In the genomic region with DNA sequence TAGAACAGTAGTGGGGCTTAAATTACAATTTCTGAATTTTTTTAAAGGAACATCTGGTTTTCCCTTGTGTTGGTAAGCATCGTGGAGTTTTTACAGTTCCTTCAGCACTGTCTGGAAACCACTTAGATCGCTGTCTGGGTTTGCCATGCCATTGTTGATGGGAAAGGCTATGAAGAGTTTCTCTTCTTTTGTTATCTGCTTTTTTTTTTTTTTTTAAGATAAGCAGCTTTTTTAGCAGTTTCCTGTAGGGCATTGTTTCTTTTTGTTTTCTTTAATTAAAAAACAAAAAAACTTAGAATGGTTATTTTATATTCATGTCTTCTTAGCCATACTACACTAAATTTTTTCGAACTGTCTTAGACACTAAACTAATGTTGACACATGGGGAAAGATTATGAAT, we compare ENCODE assay signal across 28 mouse cellular contexts.
"Had no signal": no experiment of that assay in that cellular context is flagged by ENCODE, and none has a peak within 500 bp of the region (broad histone marks: within the 10 kb centered on the region; RNA-seq: fewer than 3 reads in every experiment).

No protein-coding gene starts in this region.

- H3K27ac ChIP-seq: limb, embryonic 10.5 days; limb, embryonic 12.5 days; limb, embryonic 13.5 days; limb, embryonic 15.5 days; liver, embryonic 12.5 days; liver, embryonic 13.5 days; liver, embryonic 14.5 days; liver, embryonic 15.5 days; lung, embryonic 15.5 days; macrophage; midbrain, embryonic 10.5 days; midbrain, embryonic 12.5 days; midbrain, embryonic 13.5 days; midbrain, embryonic 15.5 days; neural tube, embryonic 12.5 days had no signal

- H3K9me3 ChIP-seq: limb, embryonic 10.5 days; limb, embryonic 12.5 days; limb, embryonic 13.5 days; limb, embryonic 15.5 days; liver, embryonic 12.5 days; liver, embryonic 13.5 days; liver, embryonic 15.5 days; lung, embryonic 15.5 days; megakaryocyte, embryonic 14.5 days; midbrain, embryonic 10.5 days; midbrain, embryonic 12.5 days; midbrain, embryonic 13.5 days; midbrain, embryonic 15.5 days; neural tube, embryonic 12.5 days had no signal

- H3K9ac ChIP-seq: limb, embryonic 12.5 days; limb, embryonic 13.5 days; limb, embryonic 15.5 days; liver, embryonic 12.5 days; liver, embryonic 13.5 days; liver, embryonic 14.5 days; liver, embryonic 15.5 days; liver, postnatal 0 days; lung, embryonic 14.5 days; lung, embryonic 15.5 days; midbrain, embryonic 12.5 days; midbrain, embryonic 13.5 days; midbrain, embryonic 15.5 days; neural tube, embryonic 12.5 days had no signal

- H3K36me3 ChIP-seq: liver, embryonic 15.5 days; lung, embryonic 15.5 days; midbrain, embryonic 13.5 days; midbrain, embryonic 15.5 days; neural tube, embryonic 12.5 days had no signal

- H3K4me1 ChIP-seq: limb, embryonic 10.5 days; limb, embryonic 12.5 days; limb, embryonic 13.5 days; limb, embryonic 15.5 days; midbrain, embryonic 12.5 days; midbrain, embryonic 13.5 days; midbrain, embryonic 15.5 days; neural tube, embryonic 12.5 days had no signal

- DNase-seq: left cerebral cortex, postnatal 4 days; liver; liver, embryonic 13.5 days; liver, postnatal 0 days; lung, adult 18-20 months; lung, adult 2 months; lung, embryonic 14.5 days; lung, postnatal 10 days; lung, postnatal 14 days; lung, postnatal 36 days; lung, postnatal 4 days; midbrain, embryonic 14.5 days had no signal

- H3K4me3 ChIP-seq: limb, embryonic 10.5 days; limb, embryonic 12.5 days; limb, embryonic 13.5 days; limb, embryonic 15.5 days; liver, embryonic 12.5 days; liver, embryonic 13.5 days; liver, embryonic 15.5 days; lung, embryonic 15.5 days; megakaryocyte, embryonic 14.5 days; midbrain, embryonic 10.5 days; midbrain, embryonic 12.5 days; midbrain, embryonic 13.5 days; midbrain, embryonic 15.5 days; myocyte; neural tube, embryonic 12.5 days had no signal

- H3K27me3 ChIP-seq: limb, embryonic 12.5 days; limb, embryonic 13.5 days; limb, embryonic 15.5 days; liver, embryonic 12.5 days; liver, embryonic 13.5 days; liver, embryonic 15.5 days; lung, embryonic 15.5 days; megakaryocyte, embryonic 14.5 days; midbrain, embryonic 12.5 days; midbrain, embryonic 13.5 days; midbrain, embryonic 15.5 days; neural tube, embryonic 12.5 days had no signal
